Mouse (Mus musculus) cerebellum, adult 9-11 months (tissue): Measurements from ENCODE around the gene Sik1.

Experiments
- DNase-seq: peaks from one replicate; pipeline ENCODE4 v3.0.0; 2022

Gene Sik1

GRCm38 (mm10) chr17:31831866-31832576 is 23.6 kb downstream of the Sik1 start:
- no peak for DNase-seq

GRCm38 (mm10) chr17:31831097-31831865 is 24.3 kb downstream of the Sik1 start:
- DNase-seq = no peak

DNA sequence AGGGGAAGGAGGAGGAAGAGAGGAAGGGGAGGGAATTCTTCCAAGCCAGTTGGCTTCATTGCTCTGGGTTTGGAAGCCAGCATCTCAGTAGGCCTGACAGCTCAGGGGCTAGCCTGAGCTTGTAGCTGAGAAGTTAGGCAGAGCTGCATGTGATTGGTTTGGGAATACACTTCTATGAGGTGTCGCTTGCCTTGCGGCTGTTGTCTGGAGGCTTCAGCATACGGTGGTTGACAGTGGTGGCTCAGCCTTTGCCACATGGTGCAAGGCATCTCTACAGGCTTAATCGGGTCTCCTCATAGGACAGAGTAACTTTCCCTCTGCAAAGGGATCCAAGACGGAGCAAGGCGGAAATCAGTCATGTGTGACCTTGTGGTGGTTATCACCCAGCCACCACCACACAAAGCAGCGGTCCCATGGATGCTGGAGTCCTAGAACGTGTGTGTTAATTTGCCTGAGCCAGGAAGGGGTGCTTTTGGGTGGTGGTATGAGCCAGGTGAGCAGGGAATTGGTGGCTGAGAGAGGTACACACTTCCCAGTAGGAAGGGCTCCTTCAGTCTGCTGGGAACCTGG is 25.0 kb downstream of the Sik1 start:
- DNase-seq = no peak

GRCm38 (mm10) chr17:31828916-31829315 is 26.7 kb downstream of the Sik1 start:
- DNase-seq = no peak

GRCm38 (mm10) chr17:31828118-31828517 is 27.5 kb downstream of the Sik1 start:
- no peak for DNase-seq

DNA sequence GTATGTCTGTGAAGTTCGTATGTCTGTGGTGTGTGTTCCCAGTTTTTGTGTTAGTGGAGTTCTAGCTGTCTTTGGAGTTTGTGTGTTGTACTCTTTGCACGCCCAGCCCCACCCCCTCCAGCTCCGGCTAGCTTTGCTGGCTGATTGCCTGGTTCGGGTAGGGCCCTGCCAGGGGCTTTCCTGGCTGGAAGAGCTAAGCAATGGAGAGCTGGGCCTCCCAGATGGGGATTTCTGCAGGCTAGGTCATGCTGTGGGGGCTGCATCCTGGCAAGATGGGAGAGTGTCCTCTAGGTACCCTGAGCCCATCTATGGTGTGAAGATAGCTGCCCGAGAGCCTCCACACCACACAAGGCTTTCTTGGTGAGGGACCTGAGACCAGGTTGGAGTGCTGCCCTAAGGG is 28.4 kb downstream of the Sik1 start:
- DNase-seq = no peak

GRCm38 (mm10) chr17:31826669-31827068 is 28.9 kb downstream of the Sik1 start:
- no peak for DNase-seq

DNA sequence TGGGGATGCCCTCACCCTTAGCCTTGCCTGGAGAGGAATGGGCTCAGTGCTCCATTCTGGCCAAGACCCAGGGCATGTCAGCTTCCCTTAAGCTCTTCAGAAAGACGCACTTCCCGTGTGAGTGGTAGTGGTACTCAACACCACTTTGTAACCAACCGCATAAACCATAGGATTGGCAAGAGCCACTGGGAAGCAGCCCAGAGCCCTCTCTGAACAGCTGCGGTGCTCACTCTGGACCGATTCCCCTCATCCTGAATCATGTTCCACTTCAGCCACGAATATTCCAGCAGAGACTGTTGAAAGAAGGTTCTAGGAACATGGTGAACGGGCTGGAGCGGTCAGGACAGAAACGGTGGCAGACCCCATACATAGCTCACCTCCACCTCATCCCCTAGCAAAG is 29.9 kb downstream of the Sik1 start:
- DNase-seq = no peak

- no peak for DNase-seq
These were observed 30.8 kb downstream of the Sik1 start for GRCm38 (mm10) chr17:31824812-31825211.

GRCm38 (mm10) chr17:31821136-31821933 is 34.3 kb downstream of the Sik1 start:
- no peak for DNase-seq

DNA sequence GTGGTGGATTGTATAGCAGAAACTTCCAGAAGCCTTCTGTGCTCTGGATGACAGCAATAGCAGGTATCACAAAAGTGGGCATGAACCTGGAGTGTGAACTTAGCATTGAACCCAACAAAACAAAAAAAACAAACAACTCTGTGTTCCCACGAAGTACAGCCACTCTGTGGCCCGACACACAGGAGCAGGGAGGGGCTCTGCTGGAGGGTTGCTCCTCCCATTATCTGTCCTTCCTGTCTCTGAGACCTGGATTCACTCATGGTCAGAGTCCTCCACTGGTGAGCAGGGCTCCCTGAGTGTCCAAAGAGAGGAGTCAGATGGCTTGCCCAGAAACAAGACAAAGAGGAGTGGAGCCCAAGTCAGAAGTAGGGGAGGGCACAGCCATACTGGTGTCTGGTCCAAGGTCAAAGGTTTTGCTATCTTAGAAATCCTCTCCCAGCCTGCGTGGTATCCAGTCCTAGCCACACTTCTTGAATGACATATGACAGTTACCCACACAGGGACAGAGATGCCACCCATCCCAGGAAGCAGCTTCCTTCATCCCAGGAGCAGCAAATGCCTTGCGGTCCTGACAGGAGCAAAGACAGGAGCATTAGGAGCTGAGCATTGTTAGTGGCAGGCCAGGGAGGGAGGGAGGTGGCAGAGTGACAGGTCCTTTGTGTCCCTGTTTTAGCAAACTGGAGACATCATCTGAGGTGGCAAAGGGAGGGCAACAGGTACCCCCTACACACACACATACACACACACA is 35.3 kb downstream of the Sik1 start:
- DNase-seq = no peak

- DNase-seq = no peak
These were observed 36.2 kb downstream of the Sik1 start for GRCm38 (mm10) chr17:31819372-31819771.

GRCm38 (mm10) chr17:31817815-31818214 is 37.8 kb downstream of the Sik1 start:
- DNase-seq = no peak

GRCm38 (mm10) chr17:31817203-31817602 is 38.4 kb downstream of the Sik1 start:
- DNase-seq = no peak

DNA sequence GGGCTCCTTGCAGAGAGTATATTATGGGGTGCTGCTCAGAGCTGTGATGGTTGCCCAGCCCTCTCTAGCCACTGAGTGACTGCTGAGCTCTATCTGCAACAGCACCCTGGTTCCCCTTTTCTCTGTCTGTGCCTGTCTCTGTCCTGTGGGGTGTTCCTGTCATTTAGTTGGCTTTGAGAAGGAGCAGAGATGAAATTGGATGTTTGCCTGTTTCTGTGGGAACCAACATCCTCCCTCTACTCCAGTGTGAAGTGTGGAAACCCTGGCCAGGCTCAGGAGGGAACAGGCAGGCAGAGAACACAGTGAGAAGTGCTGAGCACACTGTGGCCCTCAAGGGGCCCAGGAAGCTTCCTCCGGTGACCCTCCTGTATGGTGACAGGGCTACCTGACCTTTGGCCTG is 40.8 kb downstream of the Sik1 start:
- no peak for DNase-seq

- DNase-seq = no peak
These were observed 41.5 kb downstream of the Sik1 start for GRCm38 (mm10) chr17:31813938-31814622.

- no peak for DNase-seq
These were observed 44.3 kb downstream of the Sik1 start for GRCm38 (mm10) chr17:31811333-31811732.

GRCm38 (mm10) chr17:31809894-31810293 is 45.7 kb downstream of the Sik1 start:
- DNase-seq = no peak

DNA sequence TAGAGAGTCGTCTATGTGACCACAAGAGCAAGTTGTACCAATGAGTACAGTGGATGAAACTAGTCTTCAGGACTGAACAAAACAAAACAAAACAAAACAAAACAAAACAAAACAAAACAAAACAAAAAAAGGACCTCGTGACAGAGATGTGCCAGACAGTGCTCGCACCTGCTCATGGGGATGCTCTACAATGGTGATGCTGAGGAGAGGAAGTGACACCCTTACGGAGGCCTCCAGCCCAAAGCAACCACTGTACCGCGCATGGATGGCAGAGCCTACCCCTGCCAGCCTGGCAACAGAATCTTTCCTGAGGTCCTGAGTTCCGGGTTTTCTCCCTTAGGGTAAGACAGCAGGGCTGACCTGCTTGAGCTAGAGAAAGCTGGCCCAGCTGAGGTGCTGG is 46.5 kb downstream of the Sik1 start:
- no peak for DNase-seq

GRCm38 (mm10) chr17:31808082-31808875 is 47.3 kb downstream of the Sik1 start:
- DNase-seq = no peak

DNA sequence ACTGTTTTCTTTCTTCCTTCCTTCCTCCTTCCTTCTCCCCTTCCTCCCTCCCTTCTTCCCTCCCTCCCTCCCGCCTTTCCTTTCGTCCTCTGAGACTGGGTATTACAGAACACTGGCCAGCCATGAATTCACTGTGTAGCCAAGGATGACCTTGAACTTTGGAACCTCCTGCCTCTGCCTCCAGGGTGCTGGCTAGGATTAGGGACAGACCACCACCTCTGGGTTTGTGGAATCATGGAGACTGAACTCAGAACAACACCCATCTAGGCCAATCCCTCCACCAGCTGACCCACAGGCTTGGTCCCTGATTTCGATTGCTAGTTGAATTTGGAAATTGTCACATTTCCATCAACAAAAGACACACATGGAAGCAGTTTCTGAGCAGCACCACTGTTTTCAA is 49.1 kb downstream of the Sik1 start:
- DNase-seq = no peak
